Mouse (Mus musculus): Measurements from ENCODE around the gene Ralb. TPM values are rescaled to one million over a fixed set of nuclear protein-coding genes. Genes with fewer than 3 reads are reported as not detected.

The Ralb gene
- polyA plus RNA-seq, 1 experiment from 2014 or later = 83.5 TPM

GRCm38 (mm10) chr1:119540836-119541557 lies 36.4 kb upstream of the Ralb start:
- no peak overlapping the region for H3K4me2 ChIP-seq (replicated peaks)
- ATAC-seq (ENCODE audit: low FRiP score, low read depth) = no peak

GRCm38 (mm10) chr1:119539252-119539651 lies 34.7 kb upstream of the Ralb start:
- no peak overlapping the region for H3K4me2 ChIP-seq (replicated peaks)

More at GRCm38 (mm10) chr1:119540836-119541557, 36.4 kb upstream of the Ralb start:
- WGBS = 92% methylated on average over 9 of the region's 9 CpGs
- H3K9me3 ChIP-seq = no peaks in the 10 kb centered on the region
- no peak overlapping the region for H3K4me3 ChIP-seq
- no peak overlapping the region for H3K27ac ChIP-seq (replicated peaks)
- no peaks in the 10 kb centered on the region for H3K4me1 ChIP-seq
- H3K36me3 ChIP-seq = peaks cover 26% of the 10 kb centered on the region
- no peak overlapping the region for H3K9ac ChIP-seq (replicated peaks)
- H3K27me3 ChIP-seq = no peaks in the 10 kb centered on the region

GRCm38 (mm10) chr1:119537651-119538050 lies 33.1 kb upstream of the Ralb start:
- H3K36me3 ChIP-seq = peaks cover 9% of the 10 kb centered on the region
- H3K4me2 ChIP-seq (replicated peaks) = no peak overlapping the region
- no peak overlapping the region for H3K4me3 ChIP-seq
- H3K9me3 ChIP-seq = no peaks in the 10 kb centered on the region
- no peak overlapping the region for H3K9ac ChIP-seq (replicated peaks)
- H3K27ac ChIP-seq (replicated peaks) = no peak overlapping the region
- ATAC-seq (ENCODE audit: low FRiP score, low read depth) = no peak
- H3K27me3 ChIP-seq = no peaks in the 10 kb centered on the region
- 0 out of 2 replicates have a peak, but pooled peaks cover 4% of the 10 kb centered on the region for H3K4me1 ChIP-seq
- 92% methylated on average over 6 of the region's 6 CpGs for WGBS

More at GRCm38 (mm10) chr1:119539252-119539651, 34.7 kb upstream of the Ralb start:
- no peak overlapping the region for H3K9ac ChIP-seq (replicated peaks)
- H3K27me3 ChIP-seq = no peaks in the 10 kb centered on the region
- H3K27ac ChIP-seq (replicated peaks) = no peak overlapping the region
- H3K4me3 ChIP-seq = no peak overlapping the region
- peaks cover 21% of the 10 kb centered on the region for H3K36me3 ChIP-seq
- ATAC-seq (ENCODE audit: low FRiP score, low read depth) = no peak
- 76% methylated on average over 2 of the region's 2 CpGs for WGBS
- H3K4me1 ChIP-seq = no peaks in the 10 kb centered on the region
- H3K9me3 ChIP-seq = no peaks in the 10 kb centered on the region

DNA sequence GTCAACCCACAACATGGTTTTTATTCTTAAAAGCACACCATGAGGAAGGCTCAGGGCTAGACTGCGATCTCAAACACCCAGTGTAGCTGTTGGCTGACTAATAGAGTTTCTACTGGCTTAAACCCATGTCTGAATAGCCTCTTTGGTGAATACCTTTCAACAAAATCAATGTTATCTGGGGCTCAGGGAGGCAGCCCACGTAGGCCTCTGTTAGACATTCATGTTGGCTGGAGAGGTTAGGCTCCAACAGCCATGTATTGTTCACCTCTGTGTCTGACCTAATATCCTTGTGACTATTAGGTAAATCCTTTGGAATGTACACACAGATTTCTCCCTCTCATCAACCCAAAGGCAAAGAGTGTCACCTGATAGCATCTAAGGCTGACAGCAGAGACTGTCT lies 31.5 kb upstream of the Ralb start:
- Histone ChIP-seq H3K4me2 (replicated peaks) (no peak overlapping the region), H3K9ac (replicated peaks) (no peak overlapping the region), H3K9me3 (no peaks in the 10 kb centered on the region), H3K4me3 (no peak overlapping the region), H3K27ac (replicated peaks) (no peak overlapping the region), H3K36me3 (0 out of 2 replicates have a peak, but pooled peaks cover 3% of the 10 kb centered on the region), H3K4me1 (0 out of 2 replicates have a peak, but pooled peaks cover 4% of the 10 kb centered on the region), H3K27me3 (no peaks in the 10 kb centered on the region)
- 88% methylated on average over 2 of the region's 2 CpGs for WGBS
- no peak for ATAC-seq (ENCODE audit: low FRiP score, low read depth)

GRCm38 (mm10) chr1:119534341-119534740 lies 29.7 kb upstream of the Ralb start:
- no peak overlapping the region for H3K4me3 ChIP-seq
- H3K9me3 ChIP-seq = no peaks in the 10 kb centered on the region
- H3K9ac ChIP-seq (replicated peaks) = no peak overlapping the region
- WGBS = 95% methylated on average over 5 of the region's 5 CpGs
- 0 out of 2 replicates have a peak, but pooled peaks cover 4% of the 10 kb centered on the region for H3K4me1 ChIP-seq
- no peaks in the 10 kb centered on the region for H3K27me3 ChIP-seq
- no peak overlapping the region for H3K27ac ChIP-seq (replicated peaks)
- no peak for ATAC-seq (ENCODE audit: low FRiP score, low read depth)
- H3K36me3 ChIP-seq = peaks cover 15% of the 10 kb centered on the region; the same call in 1 of the 2 replicates
- no peak overlapping the region for H3K4me2 ChIP-seq (replicated peaks)

DNA sequence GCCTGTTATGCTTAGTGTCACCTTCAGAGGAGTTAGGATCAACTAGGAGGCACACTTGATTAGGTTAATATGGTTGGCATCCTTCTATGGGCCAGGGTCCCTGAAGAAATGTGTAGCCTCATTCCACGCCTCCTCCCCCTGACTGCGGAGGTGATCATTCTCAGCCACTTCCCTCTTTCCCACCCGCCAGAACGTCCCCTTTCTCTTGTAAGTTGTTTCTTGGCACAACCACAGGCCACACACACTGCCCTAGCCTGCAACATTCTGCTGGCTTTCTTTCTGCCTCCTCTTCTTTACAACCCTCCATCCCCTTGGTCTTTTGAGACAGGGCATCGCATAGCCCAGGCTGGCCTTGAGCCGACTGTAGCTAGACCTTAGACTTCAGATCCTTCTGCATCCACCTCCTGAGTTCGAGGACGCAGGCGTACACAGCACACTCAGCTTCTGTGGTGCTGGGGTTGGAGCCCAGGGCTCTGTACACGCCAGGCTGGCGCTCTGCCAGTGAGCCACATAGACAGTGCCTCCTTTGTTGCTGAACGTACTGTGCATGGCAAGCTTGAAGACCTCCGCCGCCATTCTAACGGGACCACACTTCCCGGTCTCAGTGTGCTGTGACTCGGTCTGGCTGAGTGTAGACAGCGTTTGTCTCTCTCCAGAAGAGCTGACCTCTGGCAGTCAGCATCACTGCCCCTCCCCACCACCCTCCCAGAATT lies 28.7 kb upstream of the Ralb start:
- Histone ChIP-seq H3K4me3 (no peak overlapping the region), H3K9ac (replicated peaks) (no peak overlapping the region), H3K4me1 (0 out of 2 replicates have a peak, but pooled peaks cover 4% of the 10 kb centered on the region), H3K9me3 (no peaks in the 10 kb centered on the region), H3K4me2 (replicated peaks) (no peak overlapping the region), H3K27me3 (no peaks in the 10 kb centered on the region), H3K36me3 (peaks cover 26% of the 10 kb centered on the region), H3K27ac (replicated peaks) (no peak overlapping the region)
- ATAC-seq (ENCODE audit: low FRiP score, low read depth) = peak; percentile 52; the same call in 1 of the 2 replicates
- WGBS = 83% methylated on average over 18 of the region's 18 CpGs

DNA sequence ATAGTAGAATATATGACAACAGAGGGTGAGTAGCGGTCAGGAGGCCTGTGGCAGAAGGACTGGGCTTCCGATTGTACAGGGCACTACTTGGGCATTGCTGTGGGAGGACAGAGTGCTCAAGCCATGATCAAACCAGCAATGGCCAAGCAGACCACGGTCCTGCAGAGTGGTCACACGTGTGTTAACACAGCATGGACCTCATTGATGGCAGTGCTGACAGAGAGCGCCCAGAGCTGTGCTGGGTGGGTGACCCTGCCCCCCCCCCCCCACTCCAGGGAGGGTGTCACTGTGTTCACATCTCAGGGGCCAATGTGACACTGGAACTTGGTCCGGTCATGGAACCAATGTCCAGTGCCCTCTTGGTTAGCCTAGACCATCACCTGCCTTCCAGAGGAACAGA lies 27.6 kb upstream of the Ralb start:
- ATAC-seq (ENCODE audit: low FRiP score, low read depth) = no peak
- H3K9me3 ChIP-seq = no peaks in the 10 kb centered on the region
- no peaks in the 10 kb centered on the region for H3K27me3 ChIP-seq
- H3K9ac ChIP-seq (replicated peaks) = no peak overlapping the region
- H3K27ac ChIP-seq (replicated peaks) = no peak overlapping the region
- WGBS = 95% methylated on average over 6 of the region's 6 CpGs
- no peak overlapping the region for H3K4me2 ChIP-seq (replicated peaks)
- H3K36me3 ChIP-seq = peaks cover 36% of the 10 kb centered on the region
- 0 out of 2 replicates have a peak, but pooled peaks cover 4% of the 10 kb centered on the region for H3K4me1 ChIP-seq
- H3K4me3 ChIP-seq = no peak overlapping the region

GRCm38 (mm10) chr1:119530941-119531340 lies 26.3 kb upstream of the Ralb start:
- ATAC-seq (ENCODE audit: low FRiP score, low read depth) = no peak
- Histone ChIP-seq H3K27me3 (no peaks in the 10 kb centered on the region), H3K4me1 (peaks cover 13% of the 10 kb centered on the region), H3K36me3 (peaks cover 40% of the 10 kb centered on the region), H3K4me2 (replicated peaks) (no peak overlapping the region), H3K27ac (replicated peaks) (no peak overlapping the region), H3K9me3 (no peaks in the 10 kb centered on the region), H3K9ac (replicated peaks) (no peak overlapping the region), H3K4me3 (no peak overlapping the region)
- WGBS = 92% methylated on average over 13 of the region's 13 CpGs

- 1% methylated on average over 73 of the region's 82 CpGs for WGBS
- peak within 1 kb of the TSS; percentile 68 for H3K4me3 ChIP-seq
- peaks cover 37% of the 10 kb centered on the region for H3K36me3 ChIP-seq
- H3K4me1 ChIP-seq = peaks cover 23% of the 10 kb centered on the region
- no peaks in the 10 kb centered on the region for H3K9me3 ChIP-seq
- peak within 1 kb of the TSS; percentile 92 for H3K4me2 ChIP-seq (replicated peaks)
- peak within 1 kb of the TSS; percentile 77 for H3K27ac ChIP-seq (replicated peaks)
- no peaks in the 10 kb centered on the region for H3K27me3 ChIP-seq
- ATAC-seq (ENCODE audit: low FRiP score, low read depth) = peak; percentile 98
- H3K9ac ChIP-seq (replicated peaks) = peak within 1 kb of the TSS; percentile 78
These were observed 21.3 kb upstream of the Ralb start, which contains the start of gene Tmem185b for GRCm38 (mm10) chr1:119525689-119526591. Tmem185b (plus strand) TSS chr1:119526160.

DNA sequence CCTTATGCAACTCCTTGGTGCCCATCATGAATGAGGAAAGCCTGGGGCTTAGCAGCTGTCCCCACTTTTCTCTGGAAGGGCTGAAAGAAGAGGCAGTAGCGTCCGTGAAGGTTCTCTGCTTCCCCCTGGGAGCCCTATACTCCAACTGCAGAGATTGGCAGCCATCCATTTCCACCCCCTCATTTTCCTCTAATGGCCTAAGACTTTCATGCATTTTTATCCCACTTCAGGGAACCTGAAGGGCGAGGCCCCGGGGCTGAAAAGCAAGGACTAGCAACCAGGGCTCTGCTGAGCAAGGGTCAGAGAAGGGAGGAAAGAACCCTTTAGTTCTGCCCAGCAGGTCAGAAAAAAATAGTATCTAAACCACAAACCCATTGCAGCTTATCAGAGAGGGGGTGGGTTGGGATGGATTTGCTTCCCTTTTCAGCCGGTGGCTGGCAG lies 20.4 kb upstream of the Ralb start:
- Histone ChIP-seq H3K9me3 (no peaks in the 10 kb centered on the region), H3K27ac (replicated peaks) (no peak overlapping the region), H3K4me3 (peak overlapping the region; percentile 68), H3K4me2 (replicated peaks) (peak overlapping the region; percentile 92), H3K9ac (replicated peaks) (peak overlapping the region; percentile 78), H3K4me1 (peaks cover 23% of the 10 kb centered on the region), H3K27me3 (no peaks in the 10 kb centered on the region), H3K36me3 (peaks cover 31% of the 10 kb centered on the region)
- 21% methylated on average over 5 of the region's 5 CpGs for WGBS
- ATAC-seq (ENCODE audit: low FRiP score, low read depth) = no peak

GRCm38 (mm10) chr1:119523826-119524225 lies 19.2 kb upstream of the Ralb start:
- no peaks in the 10 kb centered on the region for H3K9me3 ChIP-seq
- peaks cover 20% of the 10 kb centered on the region for H3K36me3 ChIP-seq
- H3K4me3 ChIP-seq = no peak overlapping the region
- H3K4me2 ChIP-seq (replicated peaks) = no peak overlapping the region
- ATAC-seq (ENCODE audit: low FRiP score, low read depth) = no peak
- peaks cover 23% of the 10 kb centered on the region for H3K4me1 ChIP-seq
- H3K27me3 ChIP-seq = no peaks in the 10 kb centered on the region
- H3K27ac ChIP-seq (replicated peaks) = no peak overlapping the region
- WGBS = 90% methylated on average over 7 of the region's 7 CpGs
- no peak overlapping the region for H3K9ac ChIP-seq (replicated peaks)

All from midbrain, embryonic 12.5 days (tissue).